Mouse (Mus musculus) cerebellum, adult (tissue): ENCODE measurements around the gene Rnf152.

Experiments
- ATAC-seq: cut with Nextera tagmentation; 2 replicates; pipeline ENCODE4 v1.9.2; 2017; ENCODE audit warnings: mild to moderate bottlenecking, moderate library complexity, mixed read lengths; ENCODE audit not compliant: insufficient number of reproducible peaks, low FRiP score, low TSS enrichment

The Rnf152 gene

GRCm38 (mm10) chr1:105356291-105357011 is at the start of gene Rnf152:
TSS of gene Rnf152 (minus strand) at chr1:105356710.
- ATAC-seq, result peak; percentile 81

- no peak for ATAC-seq
Measured at GRCm38 (mm10) chr1:105402853-105403252, 46.3 kb upstream of the Rnf152 start.

GRCm38 (mm10) chr1:105384141-105384937 is 27.8 kb upstream of the Rnf152 start:
- ATAC-seq, result no peak

DNA sequence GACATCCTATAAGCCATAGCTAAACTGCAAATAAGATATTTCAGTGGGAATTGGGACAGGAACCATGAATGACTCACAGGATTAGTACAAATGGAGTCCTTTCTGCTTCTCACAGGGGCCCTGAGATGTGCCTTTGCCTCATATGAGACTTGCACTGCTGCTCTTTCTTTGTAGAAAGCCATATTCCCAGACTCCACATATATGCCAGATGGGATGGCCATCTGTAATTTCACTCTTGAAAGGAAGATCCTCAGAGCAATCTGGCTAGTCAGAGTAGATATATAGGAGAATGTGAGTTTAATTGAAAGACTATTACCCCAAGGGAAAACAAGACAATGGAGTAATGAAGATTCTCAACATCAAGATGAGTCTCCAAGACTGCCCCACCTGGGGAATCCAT is 21.0 kb upstream of the Rnf152 start:
- peak; percentile 68 for ATAC-seq

- ATAC-seq, result peak; percentile 60
Measured at GRCm38 (mm10) chr1:105374618-105375017, 18.1 kb upstream of the Rnf152 start.

GRCm38 (mm10) chr1:105362701-105363100 is 6.2 kb upstream of the Rnf152 start:
- no peak for ATAC-seq

DNA sequence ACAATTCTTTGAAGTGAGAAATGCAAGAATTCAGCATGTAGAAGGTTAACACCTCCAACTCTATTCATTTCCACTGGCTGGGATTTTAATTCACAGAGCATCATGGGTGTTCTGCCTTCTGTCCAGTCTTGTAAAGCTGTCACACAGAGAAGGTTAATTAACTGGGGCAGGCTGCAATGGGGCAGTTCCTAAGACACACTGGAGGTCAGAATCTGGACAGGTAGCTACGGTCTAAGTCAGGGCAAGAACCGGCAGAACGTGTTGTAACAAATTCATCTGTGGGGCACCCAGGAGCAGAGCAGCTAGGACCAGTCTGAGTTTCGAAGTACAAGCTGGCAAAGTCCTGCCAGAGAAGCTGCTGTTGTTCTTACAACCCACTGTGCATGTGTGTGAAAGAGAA is 2.4 kb upstream of the Rnf152 start:
- ATAC-seq, result no peak

DNA sequence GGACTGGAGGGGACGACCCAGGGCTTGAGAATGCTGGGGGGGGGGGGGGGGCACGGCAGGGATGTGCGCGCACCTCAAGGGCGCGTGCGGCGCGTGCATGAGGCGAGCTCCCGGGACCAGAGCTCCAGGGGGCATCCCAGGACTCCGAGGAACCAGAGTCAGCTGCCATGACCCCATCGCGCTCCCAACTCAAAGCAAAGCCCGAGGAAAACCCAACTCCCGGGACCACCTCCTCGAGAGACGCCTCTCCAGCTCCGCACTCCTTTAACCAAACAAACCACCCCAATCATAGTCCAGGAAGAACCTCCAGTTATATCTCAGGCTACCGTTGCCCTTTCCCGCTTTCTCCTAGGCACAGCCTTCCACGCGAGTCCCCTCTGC is 610 bp downstream of the Rnf152 start:
- ATAC-seq, result peak; percentile 4

- peak; percentile 23; the same call in 1 of the 2 replicates for ATAC-seq
Measured at GRCm38 (mm10) chr1:105354901-105355891, 1.3 kb downstream of the Rnf152 start.

DNA sequence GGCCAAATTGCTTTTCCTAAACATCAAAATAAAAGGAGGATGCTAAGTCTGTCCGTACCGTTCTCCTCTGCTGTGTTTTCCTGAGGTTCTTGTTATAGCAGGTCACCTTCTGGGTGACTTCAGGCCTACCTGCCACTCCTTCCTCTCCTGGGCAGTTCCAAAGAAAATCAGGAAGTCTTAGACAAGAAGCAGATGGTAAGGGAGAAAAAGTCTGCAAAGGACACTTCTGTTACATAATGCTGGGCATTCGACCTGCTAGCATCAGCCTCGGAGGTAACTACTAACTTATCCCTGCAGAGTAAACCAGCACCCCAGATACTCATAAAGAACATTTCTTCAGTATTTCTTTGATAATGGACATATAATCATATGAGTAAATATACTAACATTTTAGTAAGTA is 4.7 kb downstream of the Rnf152 start:
- no peak for ATAC-seq

DNA sequence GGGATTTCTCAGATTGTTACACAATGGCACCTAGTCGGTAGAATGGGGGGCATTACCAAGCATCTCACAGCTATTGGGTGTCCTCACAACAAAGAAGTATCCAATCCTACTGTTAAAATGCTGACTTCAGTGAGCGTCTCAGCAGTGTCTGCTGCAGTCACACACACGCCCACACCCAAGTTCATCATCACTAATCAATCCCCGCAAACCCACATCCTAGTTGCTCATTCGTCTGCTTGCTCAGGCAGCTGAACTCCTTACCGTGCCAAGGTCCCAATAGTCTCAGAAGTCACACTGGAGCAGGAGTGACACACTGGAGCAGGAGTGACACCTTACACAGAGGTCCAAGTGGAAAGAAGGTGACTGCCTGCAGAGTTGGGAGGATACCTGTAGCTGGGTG is 14.2 kb downstream of the Rnf152 start:
- no peak for ATAC-seq

- ATAC-seq, result no peak
Measured at GRCm38 (mm10) chr1:105340943-105341342, 15.6 kb downstream of the Rnf152 start.

GRCm38 (mm10) chr1:105337397-105337796 is 19.1 kb downstream of the Rnf152 start:
- no peak for ATAC-seq

GRCm38 (mm10) chr1:105336096-105336495 is 20.4 kb downstream of the Rnf152 start:
- ATAC-seq, result no peak

DNA sequence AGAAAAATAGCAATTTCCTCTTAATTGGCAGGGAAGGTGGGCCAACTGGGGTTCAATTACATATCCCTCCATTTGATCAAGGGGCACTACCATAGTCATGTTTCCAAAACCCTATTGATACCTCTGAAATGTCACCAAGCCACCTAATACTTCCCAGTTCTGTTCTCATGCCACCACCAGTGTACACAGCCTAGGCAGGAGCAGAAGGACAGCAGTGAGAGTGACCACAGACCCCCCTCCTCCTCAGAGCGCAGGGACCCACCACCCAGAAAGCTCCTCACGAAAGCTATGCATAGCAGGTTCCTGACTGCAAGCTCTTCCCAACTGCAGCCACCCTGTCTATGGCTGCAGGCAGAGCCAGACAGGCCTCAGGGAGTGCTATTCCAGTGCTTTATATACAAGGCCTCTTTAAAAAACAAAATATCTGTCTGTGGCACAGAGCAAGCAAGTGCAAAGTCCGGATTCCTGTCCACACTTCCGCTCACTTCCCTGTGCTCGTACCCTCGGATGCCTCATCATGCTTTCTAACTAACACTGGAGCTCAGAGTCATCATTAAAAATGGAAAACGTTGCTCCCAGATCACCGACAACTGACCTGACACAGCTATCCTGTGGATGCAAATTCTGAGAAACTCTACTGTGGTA is 24.3 kb downstream of the Rnf152 start:
- ATAC-seq, result 0 out of 2 replicates have a peak, but pooled peaks have one; percentile 29

DNA sequence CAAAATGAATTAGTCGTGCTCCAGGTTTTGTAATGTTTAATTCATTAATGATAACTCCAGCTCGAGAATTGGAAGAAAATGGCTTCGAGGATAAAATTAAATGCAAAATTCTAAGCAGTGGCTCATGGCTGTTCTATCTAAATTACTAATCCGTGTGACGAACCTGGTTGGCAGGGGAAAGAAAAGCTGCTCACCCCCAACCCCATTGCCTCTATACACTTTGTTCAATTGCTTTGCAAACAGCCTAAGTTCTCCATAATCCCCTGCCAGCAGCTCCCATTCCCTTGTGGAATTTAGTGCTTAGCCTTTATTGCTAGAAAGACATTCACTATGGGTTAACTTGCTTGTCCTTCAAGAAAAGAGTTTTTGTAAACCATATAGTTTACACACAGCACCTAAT is 24.9 kb downstream of the Rnf152 start:
- no peak for ATAC-seq

DNA sequence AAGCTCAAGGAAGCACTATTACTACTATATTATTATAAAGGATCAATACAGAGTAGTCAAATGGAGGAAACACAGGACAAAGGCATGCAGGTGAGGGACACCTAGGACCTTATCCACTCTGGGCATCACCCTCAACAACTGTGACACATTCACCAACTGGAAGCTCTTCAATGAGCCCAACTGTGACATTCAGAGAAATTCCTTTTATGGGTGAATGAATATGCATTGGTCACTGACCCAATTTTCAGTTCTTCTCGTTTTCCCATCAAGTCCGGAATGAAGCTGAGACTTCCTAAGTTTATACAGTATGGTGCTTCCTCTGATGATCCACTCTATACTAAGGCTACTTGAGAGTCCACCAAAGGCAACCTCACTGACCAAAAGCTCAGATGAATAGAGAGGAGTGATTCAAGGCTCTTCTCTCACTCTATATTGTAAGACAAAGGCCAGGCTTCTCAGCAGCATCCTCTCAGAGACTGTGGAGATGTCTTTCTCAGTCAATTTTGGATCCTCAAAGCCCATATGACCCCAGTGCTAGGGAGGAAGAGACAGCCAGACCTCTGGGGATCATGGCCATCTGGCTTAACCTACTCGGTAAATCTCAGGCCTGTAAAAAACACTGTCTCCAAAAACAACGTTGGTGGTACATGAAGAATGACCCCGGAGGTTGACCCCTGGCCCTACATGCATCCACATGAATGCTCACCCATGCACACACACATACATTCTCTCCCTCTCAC is 25.8 kb downstream of the Rnf152 start:
- ATAC-seq, result peak; percentile 69

GRCm38 (mm10) chr1:105327789-105328188 is 28.7 kb downstream of the Rnf152 start:
- no peak for ATAC-seq

- ATAC-seq, result no peak
Measured at GRCm38 (mm10) chr1:105324636-105325035, 31.9 kb downstream of the Rnf152 start.
